Mouse (Mus musculus) stomach, embryonic 15.5 days (tissue): Measurements from ENCODE around the gene Ankrd40. TPM values are rescaled to one million over a fixed set of nuclear protein-coding genes. Genes with fewer than 3 reads are reported as not detected.

Experiments
- ATAC-seq: fragments of 200-750 bp; cut with Nextera tagmentation; 2 replicates; pipeline ENCODE4 v1.8.0; 2017; ENCODE audit warnings: low read depth, moderate number of reproducible peaks, moderate TSS enrichment; ENCODE audit not compliant: insufficient read depth, low FRiP score
- H3K27ac ChIP-seq: fragments of 300-500 bp; sonication (generic); 2 replicates; pipeline ENCODE4 v1.5.1; 2015; ENCODE audit warnings: mild to moderate bottlenecking, inconsistent platforms
- H3K27me3 ChIP-seq: fragments of 300-500 bp; sonication (generic); replicated peaks from 2 replicates; pipeline ENCODE4 v1.6.1; 2015; ENCODE audit warnings: inconsistent platforms
- H3K36me3 ChIP-seq: fragments of 300-500 bp; sonication (generic); 2 replicates; pipeline ENCODE4 v1.6.1; 2015; ENCODE audit warnings: inconsistent platforms
- H3K4me1 ChIP-seq: fragments of 300-500 bp; sonication (generic); 2 replicates; pipeline ENCODE4 v1.6.1; 2015; ENCODE audit warnings: inconsistent platforms
- H3K4me2 ChIP-seq: fragments of 300-500 bp; sonication (generic); 2 replicates; pipeline ENCODE4 v1.6.1; 2015; ENCODE audit warnings: mild to moderate bottlenecking, inconsistent platforms
- H3K4me3 ChIP-seq: fragments of 300-500 bp; sonication (generic); replicated peaks from 2 replicates; pipeline ENCODE4 v1.5.1; 2015; ENCODE audit warnings: inconsistent platforms
- H3K9ac ChIP-seq: fragments of 300-500 bp; sonication (generic); 2 replicates; pipeline ENCODE4 v1.6.1; 2015; ENCODE audit warnings: inconsistent platforms
- H3K9me3 ChIP-seq: fragments of 300-500 bp; sonication (generic); 2 replicates; pipeline ENCODE4 v1.6.1; 2016; ENCODE audit warnings: inconsistent platforms
- WGBS: fragments of 180-500 bp; shearing (Covaris S2); methylation state at CpG from one replicate; pipeline ENCODE4 v1.1.7; 2015; 5-methylcytosine and 5-hydroxymethylcytosine counted together
- polyA plus RNA-seq: library from polyadenylated mRNA; unstranded; fragments of >200 nt; fragmentation: Nextera tagmentation; extraction: Ambion mirVana; gene quantifications from 2 replicates; pipeline ENCODE4 v1.2.1, GENCODE M21; 2015

Ankrd40 gene
- polyA plus RNA-seq, 1 experiment from 2014 or later = 27.3 TPM

- H3K4me3 ChIP-seq = no peak overlapping the region
- H3K36me3 ChIP-seq = no peaks in the 10 kb centered on the region
- H3K27ac ChIP-seq = no peak overlapping the region
- H3K9ac ChIP-seq = no peak overlapping the region
- no peaks in the 10 kb centered on the region for H3K9me3 ChIP-seq
- H3K4me1 ChIP-seq = peaks cover 35% of the 10 kb centered on the region
- H3K4me2 ChIP-seq = no peak overlapping the region
- WGBS = 39% methylated on average over 2 of the region's 2 CpGs
- no peaks in the 10 kb centered on the region for H3K27me3 ChIP-seq
- ATAC-seq = no peak
Measured at GRCm38 (mm10) chr11:94314098-94314652, 13.6 kb upstream of the Ankrd40 start.

GRCm38 (mm10) chr11:94315308-94315707 is 12.5 kb upstream of the Ankrd40 start:
- H3K27me3 ChIP-seq = no peaks in the 10 kb centered on the region
- H3K9me3 ChIP-seq = no peaks in the 10 kb centered on the region
- 36% methylated on average over 1 of the region's 1 CpGs for WGBS
- H3K9ac ChIP-seq = no peak overlapping the region
- no peak overlapping the region for H3K27ac ChIP-seq
- H3K36me3 ChIP-seq = 0 out of 2 replicates have a peak, but pooled peaks cover 4% of the 10 kb centered on the region
- H3K4me2 ChIP-seq = no peak overlapping the region
- no peak overlapping the region for H3K4me3 ChIP-seq
- peaks cover 35% of the 10 kb centered on the region for H3K4me1 ChIP-seq
- ATAC-seq = no peak

GRCm38 (mm10) chr11:94316528-94316927 is 11.3 kb upstream of the Ankrd40 start:
- Histone ChIP-seq H3K9me3 (no peaks in the 10 kb centered on the region), H3K27me3 (no peaks in the 10 kb centered on the region), H3K36me3 (0 out of 2 replicates have a peak, but pooled peaks cover 4% of the 10 kb centered on the region), H3K4me1 (peaks cover 35% of the 10 kb centered on the region), H3K4me2 (no peak overlapping the region), H3K4me3 (no peak overlapping the region), H3K27ac (no peak overlapping the region), H3K9ac (no peak overlapping the region)
- no peak for ATAC-seq
- WGBS = 68% methylated on average over 2 of the region's 2 CpGs

GRCm38 (mm10) chr11:94317014-94317413 is 10.8 kb upstream of the Ankrd40 start:
- H3K4me1 ChIP-seq = peaks cover 35% of the 10 kb centered on the region

DNA sequence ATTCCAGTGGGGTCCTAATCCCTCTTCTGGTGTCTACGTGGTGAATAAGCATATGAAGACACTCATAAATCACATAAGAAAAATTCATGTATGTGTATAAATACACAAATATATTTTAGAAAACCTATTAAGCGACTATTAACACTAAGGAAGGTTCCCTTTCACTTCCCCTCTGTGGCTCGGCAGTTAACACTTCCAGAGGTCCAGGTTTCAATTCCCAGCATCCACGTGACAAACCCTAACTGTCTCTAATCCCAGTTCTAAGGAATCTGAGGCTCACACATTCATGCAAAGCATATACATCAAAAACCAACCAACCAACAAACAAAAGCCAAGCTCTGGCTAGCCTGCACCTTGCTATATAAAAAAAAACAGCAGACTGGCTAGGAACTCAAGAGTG is 10.3 kb upstream of the Ankrd40 start:
- WGBS = 50% methylated on average over 4 of the region's 4 CpGs

More at GRCm38 (mm10) chr11:94317014-94317413, 10.8 kb upstream of the Ankrd40 start:
- Histone ChIP-seq H3K27ac (no peak overlapping the region), H3K4me3 (no peak overlapping the region), H3K9ac (no peak overlapping the region), H3K36me3 (0 out of 2 replicates have a peak, but pooled peaks cover 4% of the 10 kb centered on the region), H3K9me3 (no peaks in the 10 kb centered on the region), H3K4me2 (no peak overlapping the region), H3K27me3 (no peaks in the 10 kb centered on the region)
- no peak for ATAC-seq
- 40% methylated on average over 1 of the region's 1 CpGs for WGBS

DNA sequence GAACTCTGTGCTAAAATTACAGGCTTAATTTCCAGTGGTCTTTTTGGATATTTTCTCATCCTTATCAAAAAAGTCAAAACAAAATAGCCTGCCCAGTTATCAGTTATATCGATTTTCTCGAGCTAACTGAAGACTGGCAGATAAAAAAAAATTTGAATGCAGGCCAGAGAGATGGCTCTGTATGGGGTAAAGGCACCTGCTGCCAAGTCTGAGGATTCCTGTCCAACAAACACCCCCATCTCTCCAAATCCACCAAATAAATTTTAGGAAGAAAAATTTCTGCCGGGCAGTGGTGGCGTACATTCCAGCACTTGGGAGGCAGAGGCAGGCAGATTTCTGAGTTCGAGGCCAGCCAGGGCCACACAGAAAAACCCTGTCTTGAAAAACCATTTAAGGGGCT is 9.7 kb upstream of the Ankrd40 start:
- Histone ChIP-seq H3K36me3 (0 out of 2 replicates have a peak, but pooled peaks cover 4% of the 10 kb centered on the region), H3K4me1 (peaks cover 42% of the 10 kb centered on the region), H3K9me3 (no peaks in the 10 kb centered on the region), H3K27ac (no peak overlapping the region), H3K9ac (no peak overlapping the region), H3K4me3 (no peak overlapping the region), H3K27me3 (no peaks in the 10 kb centered on the region), H3K4me2 (no peak overlapping the region)
- 73% methylated on average over 5 of the region's 5 CpGs for WGBS
- no peak for ATAC-seq

More for the DNA sequence above, 10.3 kb upstream of the Ankrd40 start:
- H3K4me3 ChIP-seq = no peak overlapping the region
- 0 out of 2 replicates have a peak, but pooled peaks cover 4% of the 10 kb centered on the region for H3K36me3 ChIP-seq
- H3K9ac ChIP-seq = no peak overlapping the region
- H3K27me3 ChIP-seq = no peaks in the 10 kb centered on the region
- no peak overlapping the region for H3K27ac ChIP-seq
- peaks cover 36% of the 10 kb centered on the region for H3K4me1 ChIP-seq
- ATAC-seq = no peak
- H3K9me3 ChIP-seq = no peaks in the 10 kb centered on the region
- no peak overlapping the region for H3K4me2 ChIP-seq

GRCm38 (mm10) chr11:94320969-94321930 is 6.6 kb upstream of the Ankrd40 start:
- peak; percentile 67 for ATAC-seq
- WGBS = under 1% methylated on average over 66 of the region's 67 CpGs
- Histone ChIP-seq H3K4me3 (peak overlapping the region; percentile 95), H3K27ac (peak overlapping the region; percentile 98), H3K4me2 (peak overlapping the region; percentile 69), H3K9ac (peak overlapping the region; percentile 96), H3K9me3 (no peaks in the 10 kb centered on the region), H3K36me3 (0 out of 2 replicates have a peak, but pooled peaks cover 4% of the 10 kb centered on the region), H3K27me3 (no peaks in the 10 kb centered on the region), H3K4me1 (peaks cover 26% of the 10 kb centered on the region; the same call in 1 of the 2 replicates)

DNA sequence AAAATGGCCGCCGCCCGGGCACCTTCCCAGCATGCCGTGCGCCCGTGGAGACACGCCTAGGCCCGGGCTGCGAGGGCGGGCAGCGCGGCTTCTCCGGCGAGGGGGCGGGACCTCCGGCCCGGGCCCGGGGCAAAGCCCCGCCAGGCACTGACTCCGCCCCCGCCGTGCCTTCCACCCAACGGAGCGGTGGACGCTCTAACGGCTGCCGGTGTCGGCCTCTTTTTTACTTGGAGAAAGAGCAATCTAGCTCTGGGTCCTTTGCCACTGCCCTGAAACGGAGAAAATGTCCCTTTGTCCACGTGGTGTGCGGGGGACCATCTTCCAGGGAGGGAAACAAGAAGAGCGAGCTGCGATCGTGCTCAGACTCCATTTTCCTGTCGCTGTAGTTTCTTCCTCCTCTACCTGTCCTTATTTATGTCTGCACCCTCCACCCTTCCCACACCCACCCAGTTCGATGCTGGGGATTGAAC is 5.8 kb upstream of the Ankrd40 start, which contains the start of gene Luc7l3:
TSS of gene Luc7l3 (minus strand) at position 58 of the 470 bp plus-strand sequence.
- Histone ChIP-seq H3K4me2 (peak within 1 kb of the TSS; percentile 69), H3K4me3 (peak within 1 kb of the TSS; percentile 95), H3K4me1 (peaks cover 25% of the 10 kb centered on the region), H3K36me3 (0 out of 2 replicates have a peak, but pooled peaks cover 4% of the 10 kb centered on the region), H3K27ac (peak within 1 kb of the TSS; percentile 98), H3K27me3 (no peaks in the 10 kb centered on the region), H3K9ac (peak within 1 kb of the TSS; percentile 96), H3K9me3 (no peaks in the 10 kb centered on the region)
- under 1% methylated on average over 36 of the region's 36 CpGs for WGBS
- peak; percentile 98 for ATAC-seq

DNA sequence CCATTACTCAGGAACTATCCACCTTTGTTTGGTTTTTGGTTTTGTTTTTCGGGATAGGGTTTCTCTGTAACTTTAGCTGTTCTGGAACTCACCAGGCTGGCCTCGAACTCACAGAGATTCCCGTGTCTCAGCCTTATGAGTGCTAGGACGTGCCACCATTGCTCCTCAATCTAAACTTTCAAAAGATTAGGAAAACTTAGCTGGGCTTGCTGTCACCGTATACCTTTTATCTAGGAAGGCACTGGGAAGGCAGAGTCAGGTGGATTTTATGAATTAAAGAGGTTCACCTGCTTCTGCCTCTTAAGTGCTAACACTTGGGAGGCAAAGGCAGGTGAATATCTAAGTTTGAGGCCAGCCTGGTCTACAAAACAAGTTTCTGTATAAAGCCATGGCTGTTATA is 5.2 kb upstream of the Ankrd40 start:
- peak overlapping the region; percentile 95 for H3K4me3 ChIP-seq
- peak overlapping the region; percentile 63 for H3K4me2 ChIP-seq
- H3K27ac ChIP-seq = peak overlapping the region; percentile 98
- no peak for ATAC-seq
- no peaks in the 10 kb centered on the region for H3K9me3 ChIP-seq
- H3K36me3 ChIP-seq = 0 out of 2 replicates have a peak, but pooled peaks cover 4% of the 10 kb centered on the region
- peak overlapping the region; percentile 96; the same call in 1 of the 2 replicates for H3K9ac ChIP-seq
- H3K4me1 ChIP-seq = peaks cover 20% of the 10 kb centered on the region
- 27% methylated on average over 5 of the region's 5 CpGs for WGBS
- H3K27me3 ChIP-seq = no peaks in the 10 kb centered on the region

- Histone ChIP-seq H3K4me2 (no peak overlapping the region), H3K36me3 (0 out of 2 replicates have a peak, but pooled peaks cover 4% of the 10 kb centered on the region), H3K4me3 (no peak overlapping the region), H3K27ac (peak overlapping the region; percentile 98), H3K4me1 (peaks cover 19% of the 10 kb centered on the region), H3K9ac (no peak overlapping the region), H3K27me3 (no peaks in the 10 kb centered on the region), H3K9me3 (no peaks in the 10 kb centered on the region)
- 55% methylated on average over 5 of the region's 5 CpGs for WGBS
- ATAC-seq = no peak
Measured at GRCm38 (mm10) chr11:94323271-94323925, 4.4 kb upstream of the Ankrd40 start.

DNA sequence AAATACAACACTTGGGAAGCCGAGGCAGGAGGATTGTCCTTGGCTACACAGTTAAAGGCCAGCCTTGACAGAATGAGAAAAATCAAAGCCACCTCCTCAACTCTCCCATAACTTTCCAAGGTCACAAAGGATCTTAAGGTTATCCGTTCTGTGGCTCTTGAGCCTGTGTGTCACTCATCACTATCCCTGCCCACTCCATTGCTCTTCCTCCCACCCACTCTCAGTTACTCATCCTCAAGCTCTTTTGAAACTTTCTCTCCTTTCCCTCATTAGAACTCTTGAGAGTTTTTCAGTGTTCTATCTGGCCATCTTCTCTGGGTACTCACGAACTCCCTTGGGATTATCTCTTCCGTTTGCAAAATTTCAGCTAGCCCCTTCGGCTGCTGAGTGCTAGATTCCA is 3.2 kb upstream of the Ankrd40 start:
- Histone ChIP-seq H3K9me3 (no peaks in the 10 kb centered on the region), H3K4me2 (no peak overlapping the region), H3K36me3 (no peaks in the 10 kb centered on the region), H3K9ac (no peak overlapping the region), H3K27me3 (no peaks in the 10 kb centered on the region), H3K4me3 (no peak overlapping the region), H3K4me1 (peaks cover 19% of the 10 kb centered on the region), H3K27ac (no peak overlapping the region)
- 87% methylated on average over 5 of the region's 5 CpGs for WGBS
- no peak for ATAC-seq
